Mouse (Mus musculus) bone marrow, adult 2 months (tissue): ENCODE measurements around the gene A530064D06Rik. TPM values are rescaled to one million over a fixed set of nuclear protein-coding genes. Genes with fewer than 3 reads are reported as not detected.

Source experiments
- H3K27ac ChIP-seq: fragments of 200-500 bp; 2 replicates; pipeline ENCODE4 v1.5.1; 2012; ENCODE audit warnings: low read depth, mild to moderate bottlenecking, control low read depth, inconsistent platforms, low read length; ENCODE audit not compliant: control insufficient read depth, poor library complexity, insufficient read depth
- H3K4me1 ChIP-seq: fragments of 200-500 bp; 2 replicates; pipeline ENCODE4 v1.6.1; 2011; ENCODE audit warnings: low read length; ENCODE audit not compliant: control insufficient read depth, insufficient read depth
- H3K4me3 ChIP-seq: fragments of 200-500 bp; replicated peaks from 2 replicates; pipeline ENCODE3; 2011; ENCODE audit warnings: mild to moderate bottlenecking, low read depth, low read length, control low read depth; ENCODE audit not compliant: control insufficient read depth
- CTCF ChIP-seq: fragments of 200-500 bp; IDR thresholded peaks from 2 replicates; pipeline ENCODE4 v1.5.1; 2011; ENCODE audit warnings: low read length, control low read depth; ENCODE audit not compliant: control insufficient read depth, insufficient read depth
- POLR2A ChIP-seq: fragments of 200-500 bp; IDR thresholded peaks from 2 replicates; pipeline ENCODE4 v1.6.1; 2011; ENCODE audit warnings: low read depth, mild to moderate bottlenecking, control low read depth, low read length, borderline replicate concordance; ENCODE audit not compliant: control insufficient read depth
- WGBS: fragments of 180-500 bp; shearing (Covaris S2); methylation state at CpG from one replicate; pipeline ENCODE4 v1.1.7; 2018; 5-methylcytosine and 5-hydroxymethylcytosine counted together
- polyA plus RNA-seq: library from polyadenylated mRNA; stranded (reverse); fragments of >200 nt; gene quantifications from 2 replicates; pipeline ENCODE4 v1.2.4, GENCODE M21; 2011; ENCODE audit warnings: low replicate concordance; ENCODE audit not compliant: missing spikeins, insufficient read depth, insufficient read length

A530064D06Rik gene
- polyA plus RNA-seq, 1 experiment: 8.2 TPM

GRCm38 (mm10) chr17:48132810-48133209, 34.3 kb downstream of the A530064D06Rik start:
- TF ChIP-seq CTCF (no peak), POLR2A (no peak)
- no peak overlapping the region for H3K27ac ChIP-seq
- WGBS: 67% methylated on average over 2 of the region's 2 CpGs
- peaks cover 2% of the 10 kb centered on the region; the same call in 1 of the 2 replicates for H3K4me1 ChIP-seq
- no peak overlapping the region for H3K4me3 ChIP-seq

- peaks cover 10% of the 10 kb centered on the region for H3K4me1 ChIP-seq
- H3K4me3 ChIP-seq: no peak overlapping the region
- WGBS: 92% methylated on average over 20 of the region's 20 CpGs
- TF ChIP-seq POLR2A (no peak), CTCF (no peak)
- H3K27ac ChIP-seq: no peak overlapping the region
Observed at GRCm38 (mm10) chr17:48120456-48120855, 46.6 kb downstream of the A530064D06Rik start.

GRCm38 (mm10) chr17:48119656-48120055, 47.4 kb downstream of the A530064D06Rik start:
- WGBS: 22% methylated on average over 3 of the region's 3 CpGs
- TF ChIP-seq POLR2A: no peak
- TF ChIP-seq CTCF: peak; percentile 85
- Histone ChIP-seq H3K27ac (no peak overlapping the region), H3K4me3 (no peak overlapping the region), H3K4me1 (peaks cover 10% of the 10 kb centered on the region)

- TF ChIP-seq POLR2A (no peak), CTCF (no peak)
- Histone ChIP-seq H3K27ac (peak overlapping the region; percentile 40; the same call in 1 of the 2 replicates), H3K4me1 (peaks cover 10% of the 10 kb centered on the region), H3K4me3 (no peak overlapping the region)
- 3% methylated on average over 1 of the region's 1 CpGs for WGBS
Observed at GRCm38 (mm10) chr17:48118570-48118969, 48.5 kb downstream of the A530064D06Rik start.

- peak; percentile 59 for TF ChIP-seq CTCF
- no peak for TF ChIP-seq POLR2A
- H3K4me3 ChIP-seq: no peak overlapping the region
- H3K27ac ChIP-seq: no peak overlapping the region
- 50% methylated on average over 8 of the region's 8 CpGs for WGBS
- H3K4me1 ChIP-seq: peaks cover 2% of the 10 kb centered on the region
Observed at GRCm38 (mm10) chr17:48110547-48111287, 56.4 kb downstream of the A530064D06Rik start.

GRCm38 (mm10) chr17:48108520-48108919, 58.6 kb downstream of the A530064D06Rik start:
- Histone ChIP-seq H3K4me3 (no peak overlapping the region), H3K27ac (no peak overlapping the region), H3K4me1 (peaks cover 2% of the 10 kb centered on the region)
- 77% methylated on average over 3 of the region's 3 CpGs for WGBS
- TF ChIP-seq CTCF (no peak), POLR2A (no peak)

GRCm38 (mm10) chr17:48107862-48108261, 59.2 kb downstream of the A530064D06Rik start:
- Histone ChIP-seq H3K27ac (peak overlapping the region; percentile 48), H3K4me3 (no peak overlapping the region), H3K4me1 (peaks cover 2% of the 10 kb centered on the region)
- TF ChIP-seq POLR2A (no peak), CTCF (no peak)
- whole genome bisulfite sequencing: 60% methylated on average over 6 of the region's 6 CpGs

GRCm38 (mm10) chr17:48107333-48107732, 59.7 kb downstream of the A530064D06Rik start:
- peak overlapping the region; percentile 53 for H3K27ac ChIP-seq
- TF ChIP-seq POLR2A (no peak), CTCF (no peak)
- WGBS: 5% methylated on average over 4 of the region's 4 CpGs

More at GRCm38 (mm10) chr17:48107333-48107732, 59.7 kb downstream of the A530064D06Rik start:
- Histone ChIP-seq H3K4me3 (no peak overlapping the region), H3K4me1 (peaks cover 2% of the 10 kb centered on the region)
